Comparison of ENCODE assay signal across 8 mouse cellular contexts in the genomic region with DNA sequence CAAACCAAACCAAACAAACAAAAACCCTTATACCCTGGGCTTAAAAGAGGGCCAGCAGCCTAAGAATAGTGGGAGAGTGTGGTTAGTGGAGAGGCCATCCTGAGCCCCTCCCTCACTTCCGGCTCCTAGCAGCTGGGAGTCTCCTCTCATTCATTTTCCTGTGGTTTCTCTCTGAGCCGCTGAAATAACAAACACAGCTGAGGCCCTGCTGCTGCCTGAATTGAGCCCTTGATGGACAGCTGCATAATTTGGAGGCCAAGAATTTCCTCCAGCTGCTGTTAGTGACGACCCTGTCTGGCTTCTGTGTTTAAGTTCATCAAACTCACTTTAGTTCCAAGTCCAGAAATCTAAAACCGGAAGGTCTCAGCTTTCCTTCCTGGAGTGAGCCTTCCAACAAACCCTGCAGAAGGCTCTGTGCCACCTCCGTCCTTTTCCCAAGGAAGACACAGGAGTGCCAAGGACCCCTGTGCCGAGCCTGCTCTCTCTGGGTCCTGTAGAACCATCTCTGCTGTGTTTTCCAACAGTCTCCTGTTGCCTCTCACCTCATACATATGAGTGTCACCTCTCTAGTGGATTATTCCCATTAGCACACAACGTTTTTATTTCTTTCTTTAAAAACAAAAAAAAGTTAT. TPM values are rescaled to one million over a fixed set of nuclear protein-coding genes. Genes with fewer than 3 reads are reported as not detected.
DNase-seq lines count a peak whose midpoint lies in the region; ATAC-seq lines count a peak whose summit lies in the region.

No protein-coding gene starts in this region.

- no peaks in the 10 kb centered on the region for H3K9me3 ChIP-seq in embryonic facial prominence, embryonic 13.5 days
- H3K9me3 ChIP-seq in limb, embryonic 11.5 days (ENCODE audit: control insufficient read depth, low read length): no peaks in the 10 kb centered on the region
- no peaks in the 10 kb centered on the region for H3K9me3 ChIP-seq in midbrain, embryonic 15.5 days

- peak; percentile 27 for DNase-seq in gastrocnemius, postnatal 10 days
- DNase-seq in gastrocnemius, adult 18-20 months (ENCODE audit: low spot score): no peak
- peak; percentile 58 for DNase-seq in heart, postnatal 4 days
- DNase-seq in limb, embryonic 11.5 days (ENCODE audit: low spot score): peak; percentile 50
- DNase-seq in ovary, postnatal 14 days (ENCODE audit: low spot score): no peak
- no peak for DNase-seq in c-Kit-positive CD71-positive TER-119-positive erythroid progenitor cells, embryonic 14.5 days (ENCODE audit: low spot score)

- ATAC-seq in embryonic facial prominence, embryonic 13.5 days (ENCODE audit: insufficient number of reproducible peaks, insufficient read depth, low FRiP score, low TSS enrichment, low read depth): peak; percentile 79
- ATAC-seq in limb, embryonic 11.5 days (ENCODE audit: insufficient number of reproducible peaks, low FRiP score, low TSS enrichment, low read depth): peak; percentile 77
- ATAC-seq in midbrain, embryonic 15.5 days (replicated peaks): peak; percentile 78; the same call in 1 of the 2 replicates

- H3K4me1 ChIP-seq in embryonic facial prominence, embryonic 13.5 days: peaks cover 21% of the 10 kb centered on the region
- no peaks in the 10 kb centered on the region for H3K4me1 ChIP-seq in limb, embryonic 11.5 days (ENCODE audit: control insufficient read depth, insufficient read depth, low read length)
- H3K4me1 ChIP-seq in midbrain, embryonic 15.5 days: peaks cover 7% of the 10 kb centered on the region

- no peak overlapping the region for H3K4me3 ChIP-seq in embryonic facial prominence, embryonic 13.5 days
- H3K4me3 ChIP-seq in limb, embryonic 11.5 days (ENCODE audit: low read depth, low read length): no peak overlapping the region
- no peak overlapping the region for H3K4me3 ChIP-seq in midbrain, embryonic 15.5 days

- H3K27ac ChIP-seq in embryonic facial prominence, embryonic 13.5 days: peak overlapping the region; percentile 51; the same call in 1 of the 2 replicates
- H3K27ac ChIP-seq in limb, embryonic 11.5 days (replicated peaks; ENCODE audit: low read depth, low read length): peak overlapping the region; percentile 21; the same call in 1 of the 2 replicates
- no peak overlapping the region for H3K27ac ChIP-seq in midbrain, embryonic 15.5 days

- no peaks in the 10 kb centered on the region for H3K27me3 ChIP-seq in embryonic facial prominence, embryonic 13.5 days
- H3K27me3 ChIP-seq in limb, embryonic 11.5 days (ENCODE audit: control insufficient read depth, insufficient read depth, low read length): no peaks in the 10 kb centered on the region
- no peaks in the 10 kb centered on the region for H3K27me3 ChIP-seq in midbrain, embryonic 15.5 days (replicated peaks)

- H3K36me3 ChIP-seq in embryonic facial prominence, embryonic 13.5 days: no peaks in the 10 kb centered on the region
- no peaks in the 10 kb centered on the region for H3K36me3 ChIP-seq in limb, embryonic 11.5 days (ENCODE audit: control insufficient read depth, insufficient read depth, low read length)
- H3K36me3 ChIP-seq in midbrain, embryonic 15.5 days (replicated peaks): no peaks in the 10 kb centered on the region

- WGBS in embryonic facial prominence, embryonic 13.5 days: 12% methylated on average over 7 of the region's 7 CpGs
- WGBS in limb, embryonic 11.5 days: 28% methylated on average over 7 of the region's 7 CpGs
- 23% methylated on average over 7 of the region's 7 CpGs for WGBS in midbrain, embryonic 15.5 days

- peak overlapping the region; percentile 32 for H3K4me2 ChIP-seq in embryonic facial prominence, embryonic 13.5 days
- no peak overlapping the region for H3K4me2 ChIP-seq in limb, embryonic 11.5 days (ENCODE audit: low read depth, severe bottlenecking)
- H3K4me2 ChIP-seq in midbrain, embryonic 15.5 days: no peak overlapping the region

- H3K9ac ChIP-seq in embryonic facial prominence, embryonic 13.5 days: 0 out of 2 replicates have a peak overlapping the region, but pooled peaks have one; percentile 21
- H3K9ac ChIP-seq in limb, embryonic 11.5 days (ENCODE audit: low read length): no peak overlapping the region
- H3K9ac ChIP-seq in midbrain, embryonic 15.5 days: no peak overlapping the region

RNA-seq across cellular contexts. Expression of gene Pde1c, which starts 48.2 kb away (rescaled TPM):
- total RNA-seq in gastrocnemius, postnatal 10 days (2021): 1 to 10 TPM; 2.0 to 3.5 TPM
- total RNA-seq in gastrocnemius, adult 18-20 months (2021): under 1 TPM; 0.43 to 0.55 TPM
- 1.9 and 4.3 TPM in 2 replicates for polyA plus RNA-seq in embryonic facial prominence, embryonic 13.5 days (2015; fragmentation: Nextera tagmentation; extraction: Ambion mirVana)
- 10 to 100 TPM; 82.6 to 92.9 TPM for total RNA-seq in heart, postnatal 4 days (2021)
- 1.3 and 1.7 TPM in 2 replicates for polyA plus RNA-seq in limb, embryonic 11.5 days (2014; fragmentation: Nextera tagmentation; extraction: Ambion mirVana)
- polyA plus RNA-seq in midbrain, embryonic 15.5 days (2015; fragmentation: Nextera tagmentation; extraction: Ambion mirVana): 8.7 and 9.9 TPM in 2 replicates

Comparison
In these comparisons a context has a peak if more than half of its experiments do, and no peak if none do; other contexts are left out.
1. DNase-seq: peak in gastrocnemius, postnatal 10 days (single experiment), heart, postnatal 4 days (single experiment) and limb, embryonic 11.5 days (single experiment); none in gastrocnemius, adult 18-20 months (single experiment), ovary, postnatal 14 days (single experiment) and c-Kit-positive CD71-positive TER-119-positive erythroid progenitor cells, embryonic 14.5 days (single experiment).
2. RNA of gene Pde1c, which starts 48.2 kb away (total RNA-seq): 82.6 to 92.9 TPM in heart, postnatal 4 days; 2.0 to 3.5 TPM in gastrocnemius, postnatal 10 days and 0.43 to 0.55 TPM in gastrocnemius, adult 18-20 months; every median in the first group is over 10 times any median in the second.
3. Peak in every context shown above with its lines, with median percentiles within 50 percentile points of each other: ATAC-seq.